Mouse (Mus musculus): Measurements from ENCODE around the gene Capn1.

- TF ChIP-seq USF1 (IDR thresholded peaks at IDR 0.05; ENCODE audit: low read depth) (no peak), POLR2A (IDR thresholded peaks at IDR 0.05; ENCODE audit: insufficient read length, low read depth) (no peak), MAX (IDR thresholded peaks at IDR 0.05; ENCODE audit: low read depth) (no peak)
These were observed 41.0 kb upstream of the Capn1 start for GRCm38 (mm10) chr19:6056696-6057095.

Measured in myocyte (in vitro differentiated cells).